Mouse (Mus musculus) olfactory bulb, adult 2 months (tissue): Measurements from ENCODE around the gene Topors.

Source experiments
- CTCF ChIP-seq: fragments of 200-500 bp; IDR thresholded peaks from 2 replicates; pipeline ENCODE4 v1.5.1; 2012; ENCODE audit warnings: low read depth, mild to moderate bottlenecking, low read length, moderate library complexity; ENCODE audit not compliant: insufficient read depth
- POLR2A ChIP-seq: fragments of 200-500 bp; IDR thresholded peaks from 2 replicates; pipeline ENCODE4 v1.6.1; 2012; ENCODE audit warnings: mild to moderate bottlenecking, low read depth, low read length, moderate library complexity; ENCODE audit not compliant: insufficient read depth

DNA sequence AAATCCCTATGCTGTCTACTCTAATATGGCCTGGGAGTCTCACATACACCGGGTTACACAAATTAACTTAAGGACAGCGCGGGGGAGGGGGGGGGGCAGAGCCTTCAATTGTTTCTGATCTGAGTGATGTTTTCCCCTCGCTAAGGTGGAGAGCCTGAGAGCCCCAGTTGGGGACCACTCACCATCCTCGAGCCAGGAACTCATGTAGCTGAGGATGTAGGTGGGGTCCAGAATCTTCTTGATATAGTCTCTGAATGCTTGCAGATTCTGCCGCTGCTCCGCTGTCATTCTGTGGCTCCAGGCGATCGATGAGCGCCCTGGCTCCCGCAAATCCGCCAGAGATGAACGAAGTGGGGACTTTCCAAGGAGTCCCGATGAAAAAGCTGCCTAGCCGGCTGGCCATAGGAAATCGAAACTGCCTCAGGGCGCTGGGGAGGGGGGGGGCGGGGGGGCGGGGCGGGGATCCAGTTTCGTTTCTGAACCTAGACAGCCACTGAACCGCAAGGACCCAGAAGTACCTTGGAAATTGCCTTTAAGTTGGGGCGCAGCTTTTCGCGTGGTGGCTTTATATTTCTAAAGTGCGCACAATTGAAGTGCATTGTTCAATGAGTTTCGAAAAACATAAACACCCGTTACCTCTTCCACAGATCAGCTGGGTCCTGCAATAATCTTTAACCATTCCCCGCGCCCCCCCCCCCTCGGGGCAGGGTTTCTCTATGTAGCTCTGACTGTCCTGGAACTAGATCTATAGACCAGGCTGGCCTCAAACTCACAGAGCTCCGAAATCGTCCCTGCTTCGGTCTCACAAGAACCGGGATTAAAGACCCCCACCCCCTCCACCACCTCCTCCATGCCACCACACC, 30.0 kb downstream of the Topors start, which contains the start of gene Ddx58:
- TF ChIP-seq POLR2A (no peak), CTCF (no peak)
